Mouse (Mus musculus) kidney, adult 10 weeks (tissue): ENCODE data around the gene Olfr332. TPM values are rescaled to one million over a fixed set of nuclear protein-coding genes. Genes with fewer than 3 reads are reported as not detected.

Experiments used
- polyA plus RNA-seq: library from polyadenylated mRNA; stranded (reverse); fragments of 350-450 nt; fragmentation: Illumina TruSeq; extraction: RNeasy Lipid Tissue Mini Kit (QIAGEN cat#74804); gene quantifications from one replicate; pipeline ENCODE4 v1.2.3, GENCODE M21; 2014; ENCODE audit warnings: low read depth, low replicate concordance

Olfr332 gene
- not detected for polyA plus RNA-seq

GRCm38 (mm10) chr11:58492455-58492854 is at the start of gene Olfr332:
Gene Olfr332, minus strand, starts transcription at chr11:58492555.

GRCm38 (mm10) chr11:58534736-58535135 is 42.4 kb upstream of the Olfr332 start, which contains the start of gene Olfr330:
Gene Olfr330, minus strand, starts transcription at chr11:58534836.

GRCm38 (mm10) chr11:58502472-58502871 is 10.1 kb upstream of the Olfr332 start, which contains the start of gene Olfr331:
Gene Olfr331, minus strand, starts transcription at chr11:58502572.

GRCm38 (mm10) chr11:58462170-58462569 is 30.2 kb downstream of the Olfr332 start, which contains the start of gene Olfr30:
Gene Olfr30, minus strand, starts transcription at chr11:58462270.

GRCm38 (mm10) chr11:58452759-58453158 is 39.6 kb downstream of the Olfr332 start, which contains the start of gene Lypd9:
Gene Lypd9, minus strand, starts transcription at chr11:58452923.

Other genes starting within 250 kb of the Olfr332 start
- not detected for gene 4930438A08Rik, start 217.8 kb downstream of the Olfr332 start, polyA plus RNA-seq
- gene Zfp692, start 185.5 kb downstream of the Olfr332 start, polyA plus RNA-seq = 0.61 TPM
- gene Zfp672, start 162.2 kb downstream of the Olfr332 start, polyA plus RNA-seq = 65.9 TPM
- 0.65 TPM for gene Sh3bp5l, start 161.8 kb downstream of the Olfr332 start, polyA plus RNA-seq
- not detected for gene Lypd8, start 113.5 kb downstream of the Olfr332 start, polyA plus RNA-seq
- not detected for gene 1810065E05Rik, start 71.4 kb downstream of the Olfr332 start, polyA plus RNA-seq
- gene Gm12253, start 60.0 kb downstream of the Olfr332 start, polyA plus RNA-seq = not detected
- not detected for gene Lypd9, start 39.6 kb downstream of the Olfr332 start, polyA plus RNA-seq
- gene Olfr30, start 30.3 kb downstream of the Olfr332 start, polyA plus RNA-seq = not detected
- gene Olfr331, start 10.0 kb upstream of the Olfr332 start, polyA plus RNA-seq = not detected
- not detected for gene Olfr330, start 42.3 kb upstream of the Olfr332 start, polyA plus RNA-seq
- not detected for gene Olfr329-ps, start 53.9 kb upstream of the Olfr332 start, polyA plus RNA-seq
- not detected for gene Olfr328, start 63.1 kb upstream of the Olfr332 start, polyA plus RNA-seq
- gene Olfr224, start 78.0 kb upstream of the Olfr332 start, polyA plus RNA-seq = not detected
- gene Olfr325, start 85.2 kb upstream of the Olfr332 start, polyA plus RNA-seq = not detected
- not detected for gene Olfr324, start 102.6 kb upstream of the Olfr332 start, polyA plus RNA-seq
- not detected for gene 2210407C18Rik, start 123.5 kb upstream of the Olfr332 start, polyA plus RNA-seq
- not detected for gene Olfr323, start 137.9 kb upstream of the Olfr332 start, polyA plus RNA-seq
- not detected for gene Trim58, start 147.9 kb upstream of the Olfr332 start, polyA plus RNA-seq
- gene Olfr322, start 166.2 kb upstream of the Olfr332 start, polyA plus RNA-seq = not detected
- not detected for gene Olfr320, start 188.5 kb upstream of the Olfr332 start, polyA plus RNA-seq
- not detected for gene Olfr319, start 206.6 kb upstream of the Olfr332 start, polyA plus RNA-seq
- not detected for gene Olfr318, start 231.5 kb upstream of the Olfr332 start, polyA plus RNA-seq
- not detected for gene Olfr317, start 246.7 kb upstream of the Olfr332 start, polyA plus RNA-seq